Mouse (Mus musculus) cortical plate, adult 2 months (tissue): Measurements from ENCODE around the gene Zfp931. TPM values are rescaled to one million over a fixed set of nuclear protein-coding genes. Genes with fewer than 3 reads are reported as not detected.
A peak's percentile ranks its signal among the peaks of the same experiment; 100 is the strongest.
"Not testable (repeated sequence)": the region's sequence is repeated elsewhere in the genome, so short reads cannot be mapped to it uniquely, and the experiment has no call there.

Experiments
- H3K27ac ChIP-seq: fragments of 200-500 bp; 2 replicates; pipeline ENCODE4 v1.5.1; 2012; ENCODE audit warnings: low read length, control low read depth, inconsistent platforms; ENCODE audit not compliant: insufficient read depth
- H3K4me1 ChIP-seq: fragments of 200-500 bp; 2 replicates; pipeline ENCODE4 v1.6.1; 2011; ENCODE audit warnings: low read length; ENCODE audit not compliant: control insufficient read depth, insufficient read depth
- H3K4me3 ChIP-seq: fragments of 200-500 bp; 2 replicates; pipeline ENCODE4 v1.5.1; 2011; ENCODE audit warnings: mild to moderate bottlenecking, low read length, control low read depth; ENCODE audit not compliant: insufficient read depth
- CTCF ChIP-seq: fragments of 200-500 bp; IDR thresholded peaks from 2 replicates; pipeline ENCODE4 v1.5.1; 2011; ENCODE audit warnings: mild to moderate bottlenecking, control low read depth, low read length; ENCODE audit not compliant: insufficient read depth; ENCODE audit errors: extremely low read depth
- POLR2A ChIP-seq: fragments of 200-500 bp; IDR thresholded peaks from 2 replicates; pipeline ENCODE4 v1.6.1; 2011; ENCODE audit warnings: mild to moderate bottlenecking, low read length, control low read depth; ENCODE audit not compliant: insufficient read depth; ENCODE audit errors: extremely low read depth
- polyA plus RNA-seq: library from polyadenylated mRNA; depleted of rRNA; stranded (reverse); fragments of >200 nt; gene quantifications from 2 replicates; pipeline ENCODE4 v1.2.3, GENCODE M21; 2012; rRNA removed

Gene Zfp931
- 15.7 and 15.9 TPM in 2 replicates for polyA plus RNA-seq

DNA sequence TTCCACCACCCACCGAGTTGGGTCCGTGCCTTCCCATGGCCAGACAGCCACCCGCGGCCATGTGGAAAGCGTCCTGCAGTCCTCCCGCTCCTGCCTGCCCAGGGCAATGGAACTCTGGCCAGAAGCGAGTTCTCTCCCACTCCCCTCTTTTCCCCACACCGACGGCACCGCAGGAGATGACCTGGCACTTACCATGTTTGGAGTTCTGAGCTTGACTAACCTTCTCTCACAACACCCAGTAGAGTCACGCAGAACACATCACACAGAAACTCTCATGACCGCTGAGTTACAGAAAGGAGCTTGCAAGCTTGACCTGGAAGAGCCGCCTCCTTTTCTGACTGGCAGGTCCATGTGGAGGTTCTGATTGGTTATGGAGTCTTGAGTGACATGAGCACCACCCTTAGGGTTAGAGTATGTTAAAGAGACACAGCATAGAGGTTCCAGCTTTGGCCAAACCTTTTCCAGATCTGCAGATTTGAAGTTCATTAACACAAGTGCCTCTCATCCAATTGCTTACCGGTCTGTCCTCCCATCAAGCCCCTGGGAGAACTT, at the start of gene Zfp931:
Gene Zfp931 (minus strand): TSS at position 311 of the 552 bp plus-strand sequence.
- not testable (repeated sequence) for H3K27ac ChIP-seq, H3K4me1 ChIP-seq
- H3K4me3 ChIP-seq: peak within 1 kb of the TSS; percentile 60

DNA sequence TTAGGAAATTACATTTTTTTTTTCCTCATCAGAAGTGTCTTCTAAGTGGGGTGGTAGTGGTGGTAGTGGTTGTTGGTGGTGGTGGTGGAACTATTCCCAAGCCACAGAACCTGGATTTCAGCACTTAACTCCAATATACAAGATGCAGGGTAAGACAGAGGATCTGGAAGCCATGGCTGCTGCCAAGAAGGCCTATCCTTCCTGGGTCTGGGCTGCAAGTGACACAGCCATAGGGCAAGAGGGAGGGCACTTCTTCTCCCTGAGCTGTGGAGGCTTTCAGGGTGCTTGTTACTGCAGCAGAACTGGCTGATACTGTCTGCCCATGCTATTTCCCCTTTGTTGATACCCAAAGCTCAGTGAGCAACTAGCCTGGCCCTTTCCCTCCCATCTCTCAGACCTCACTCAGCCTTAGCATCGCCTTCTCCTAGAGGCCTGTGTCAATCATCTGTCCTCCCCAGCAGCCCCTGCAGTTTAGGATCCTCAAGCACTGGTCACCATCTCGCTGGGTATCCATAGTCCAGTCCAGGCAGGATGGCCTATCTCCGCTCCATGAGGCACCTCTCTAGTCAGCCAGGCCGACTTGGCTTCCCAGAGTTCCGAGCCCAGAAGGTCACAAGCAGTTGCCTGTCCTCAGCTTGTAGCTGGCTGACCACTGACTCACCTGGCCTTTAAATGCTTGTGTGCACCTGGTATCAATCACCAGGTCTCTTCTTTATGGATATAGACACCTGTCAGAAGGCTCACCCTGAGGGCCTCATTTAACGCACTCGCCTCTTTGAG, 48.0 kb upstream of the Zfp931 start:
- Histone ChIP-seq H3K4me3 (no peak overlapping the region), H3K4me1 (peaks cover 4% of the 10 kb centered on the region; the same call in 1 of the 2 replicates), H3K27ac (no peak overlapping the region)
- TF ChIP-seq POLR2A (no peak), CTCF (no peak)

DNA sequence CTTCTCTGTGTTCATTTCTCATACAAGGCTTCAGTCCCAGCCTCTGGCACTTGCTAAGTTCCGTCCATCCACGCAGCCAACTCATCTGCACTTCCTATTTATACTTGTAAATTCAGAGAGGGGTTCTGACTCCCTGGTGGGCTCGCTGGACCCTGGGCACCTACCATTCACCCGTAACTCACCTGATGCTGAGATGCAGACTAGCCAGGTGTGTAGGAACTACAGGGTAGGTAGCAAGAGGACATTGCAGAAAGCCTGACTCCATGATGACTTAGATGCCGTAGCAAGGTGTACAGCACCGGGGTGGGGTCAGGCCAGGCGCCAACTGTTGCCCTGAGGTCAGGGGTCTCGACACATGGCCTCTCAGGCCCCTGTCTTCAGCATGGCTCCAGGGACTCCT, 47.2 kb upstream of the Zfp931 start:
- Histone ChIP-seq H3K4me1 (peaks cover 4% of the 10 kb centered on the region; the same call in 1 of the 2 replicates), H3K4me3 (no peak overlapping the region), H3K27ac (no peak overlapping the region)
- TF ChIP-seq POLR2A (no peak), CTCF (no peak)

DNA sequence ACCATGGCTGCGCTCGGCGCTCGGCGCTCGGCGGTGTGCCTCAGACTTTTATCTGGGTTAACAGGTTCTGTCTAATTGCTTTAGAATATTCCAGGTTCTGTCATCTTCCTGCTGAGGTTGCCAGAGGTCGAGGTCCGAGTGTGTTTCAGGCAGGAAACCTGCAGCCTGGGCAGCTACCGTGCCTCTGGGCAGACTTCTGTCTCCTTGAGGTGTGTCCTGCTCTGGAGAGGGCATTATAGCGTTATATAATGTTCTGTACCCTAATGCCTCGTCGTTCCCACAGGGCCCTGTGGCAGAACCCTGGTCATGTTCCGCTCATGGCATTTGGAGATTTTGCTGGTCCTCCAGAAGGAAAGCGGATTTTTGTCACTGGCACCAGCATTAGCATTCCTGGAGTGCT, 45.2 kb upstream of the Zfp931 start:
- H3K4me1 ChIP-seq: peaks cover under 1% of the 10 kb centered on the region; the same call in 1 of the 2 replicates
- no peak for TF ChIP-seq POLR2A
- no peak for TF ChIP-seq CTCF
- no peak overlapping the region for H3K27ac ChIP-seq
- H3K4me3 ChIP-seq: no peak overlapping the region

DNA sequence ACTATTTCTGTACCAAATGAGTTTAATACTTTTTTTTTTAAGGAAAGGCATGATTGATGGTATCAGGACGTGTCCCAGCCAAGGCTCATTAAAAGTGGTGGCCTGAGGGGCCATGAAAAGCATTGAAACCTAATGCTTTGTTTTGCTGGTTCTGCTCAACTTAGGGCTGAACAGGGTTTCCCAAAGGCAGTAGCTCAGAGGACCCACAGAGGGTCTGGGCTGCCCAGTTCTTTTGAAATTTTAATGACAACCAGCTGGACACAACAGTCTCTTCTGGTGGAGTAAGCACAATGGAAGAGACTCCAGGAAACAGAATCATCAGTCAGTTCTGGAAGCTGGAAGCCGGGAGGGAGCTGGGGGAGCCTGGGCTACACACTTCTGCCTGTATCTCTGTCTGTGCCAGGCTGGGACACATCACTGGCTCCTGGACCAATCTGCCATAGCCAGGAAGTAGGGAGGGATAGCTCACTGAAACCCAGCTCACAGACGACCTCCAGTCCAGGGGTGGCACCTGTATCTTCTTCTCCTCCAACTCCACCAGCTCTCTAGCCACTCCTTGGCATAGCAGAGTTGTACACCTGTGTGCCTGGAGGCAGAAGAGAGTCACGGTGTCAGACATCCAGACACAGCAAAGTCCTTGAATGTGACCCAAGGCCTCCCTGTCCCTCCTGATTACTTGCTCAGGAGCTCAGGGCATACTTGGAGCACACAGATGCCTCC, 43.8 kb upstream of the Zfp931 start:
- H3K4me1 ChIP-seq: no peaks in the 10 kb centered on the region
- TF ChIP-seq CTCF: no peak
- no peak for TF ChIP-seq POLR2A
- no peak overlapping the region for H3K27ac ChIP-seq
- H3K4me3 ChIP-seq: no peak overlapping the region

DNA sequence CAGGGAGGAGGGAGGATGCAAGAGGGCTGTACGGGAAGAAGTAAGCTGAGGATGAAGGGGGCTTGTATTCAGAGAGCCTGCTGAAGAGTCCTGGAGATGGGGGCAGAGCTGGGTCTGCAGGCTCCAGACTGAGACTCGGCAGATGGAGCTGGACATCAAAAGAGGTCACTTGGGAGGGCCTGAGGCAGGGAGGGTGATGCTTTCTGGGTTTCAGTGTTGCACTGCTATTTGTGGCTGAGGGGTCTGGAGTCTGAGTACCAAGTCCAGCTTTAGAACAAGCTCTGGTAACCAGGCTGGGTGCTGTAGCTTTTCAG, 43.1 kb upstream of the Zfp931 start:
- TF ChIP-seq CTCF (no peak), POLR2A (no peak)
- Histone ChIP-seq H3K4me1 (no peaks in the 10 kb centered on the region), H3K4me3 (no peak overlapping the region), H3K27ac (no peak overlapping the region)

DNA sequence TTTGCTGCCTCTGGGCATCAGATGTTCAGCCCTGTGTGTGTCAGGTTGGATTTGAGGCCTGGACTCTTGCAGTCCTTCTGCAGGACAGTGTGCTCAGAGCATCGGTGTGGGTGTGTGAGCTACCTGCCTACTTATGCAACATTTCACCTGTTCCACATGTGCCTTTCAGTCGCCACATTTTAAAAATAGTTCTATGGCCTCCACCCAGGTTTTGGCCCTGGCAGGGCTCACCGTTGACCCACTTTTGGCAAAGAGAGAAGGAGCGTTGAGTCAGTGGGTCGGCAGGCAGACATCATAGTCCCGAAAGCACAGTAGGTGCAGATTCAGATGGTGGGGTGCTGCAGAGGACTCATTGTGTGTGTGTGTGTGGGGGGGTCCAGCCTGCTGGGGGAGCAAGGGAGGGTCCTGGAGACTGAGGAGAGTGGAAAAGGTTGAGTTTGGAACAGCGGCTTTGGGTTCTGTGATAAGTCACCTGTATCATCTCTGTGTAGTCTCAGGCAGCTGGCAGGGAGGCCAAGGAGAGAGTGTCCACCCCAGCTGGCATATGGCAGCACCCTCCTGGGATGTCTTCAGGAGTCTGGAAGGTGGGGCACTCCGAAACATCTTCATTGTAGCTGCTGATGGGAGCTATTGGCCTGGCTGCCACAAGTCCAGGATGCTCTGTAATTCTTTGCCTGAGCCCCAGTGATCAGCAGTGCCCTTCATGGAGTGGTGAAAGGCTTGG, 42.5 kb upstream of the Zfp931 start:
- no peak overlapping the region for H3K4me3 ChIP-seq
- no peak for TF ChIP-seq POLR2A
- no peak for TF ChIP-seq CTCF
- no peaks in the 10 kb centered on the region for H3K4me1 ChIP-seq
- no peak overlapping the region for H3K27ac ChIP-seq

DNA sequence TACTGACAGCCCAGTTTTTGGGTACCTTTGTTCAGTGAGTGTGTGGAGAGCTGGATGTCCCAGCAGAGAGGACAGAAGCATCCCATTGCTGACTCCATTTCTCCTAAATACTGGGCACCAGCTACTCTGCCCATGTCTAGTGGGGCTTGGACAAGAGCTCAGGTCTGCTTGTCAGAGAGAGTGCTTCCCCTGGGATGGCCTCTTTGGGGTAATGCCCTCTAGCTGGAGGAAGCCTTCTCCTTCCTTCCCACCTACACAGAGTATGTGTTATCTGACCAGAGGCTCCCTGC, 42.0 kb upstream of the Zfp931 start:
- no peak overlapping the region for H3K4me3 ChIP-seq
- TF ChIP-seq CTCF (no peak), POLR2A (no peak)
- no peak overlapping the region for H3K27ac ChIP-seq
- H3K4me1 ChIP-seq: no peaks in the 10 kb centered on the region

DNA sequence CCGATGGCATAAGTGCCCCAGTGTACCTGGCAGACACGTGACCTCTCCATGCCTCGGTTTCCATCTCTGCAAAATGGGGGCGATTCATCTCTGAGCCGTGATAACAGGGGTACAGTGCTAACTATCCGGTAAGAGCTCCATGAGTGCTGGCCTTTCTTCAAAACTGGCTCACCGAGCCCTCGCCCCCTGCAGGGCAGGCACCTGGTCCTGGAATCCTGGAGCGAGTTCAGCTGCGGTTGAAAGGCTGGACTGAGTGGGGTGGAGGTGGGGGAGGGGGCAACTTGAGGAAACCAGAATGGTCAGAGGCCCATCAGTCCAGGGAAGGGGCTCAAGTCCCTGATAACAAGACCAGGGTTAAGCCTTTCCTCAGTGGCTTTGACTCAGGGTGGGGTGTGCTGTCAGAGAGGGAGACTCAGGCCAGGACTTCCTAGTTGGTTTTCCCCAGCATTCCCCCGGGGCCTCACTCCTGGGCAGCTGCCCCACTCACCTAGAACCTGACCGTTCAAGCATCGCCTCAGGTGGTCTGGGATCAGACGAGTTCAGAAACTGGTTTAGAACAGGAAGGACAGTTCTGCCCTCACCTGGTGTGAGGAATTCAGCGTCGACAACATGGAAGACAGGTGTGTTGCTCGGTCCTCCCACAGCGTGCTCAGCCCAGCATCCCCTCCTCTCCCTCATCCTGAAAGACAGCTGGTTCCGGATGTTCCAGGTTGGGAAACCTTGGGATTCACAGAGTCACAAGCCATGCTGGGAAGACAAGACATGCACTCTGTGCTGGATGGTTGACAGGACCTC, 41.5 kb upstream of the Zfp931 start:
- Histone ChIP-seq H3K27ac (no peak overlapping the region), H3K4me3 (peak overlapping the region; percentile 34), H3K4me1 (no peaks in the 10 kb centered on the region)
- TF ChIP-seq CTCF (no peak), POLR2A (no peak)
